Mouse (Mus musculus): ENCODE measurements around the gene Mfap1b.

DNA sequence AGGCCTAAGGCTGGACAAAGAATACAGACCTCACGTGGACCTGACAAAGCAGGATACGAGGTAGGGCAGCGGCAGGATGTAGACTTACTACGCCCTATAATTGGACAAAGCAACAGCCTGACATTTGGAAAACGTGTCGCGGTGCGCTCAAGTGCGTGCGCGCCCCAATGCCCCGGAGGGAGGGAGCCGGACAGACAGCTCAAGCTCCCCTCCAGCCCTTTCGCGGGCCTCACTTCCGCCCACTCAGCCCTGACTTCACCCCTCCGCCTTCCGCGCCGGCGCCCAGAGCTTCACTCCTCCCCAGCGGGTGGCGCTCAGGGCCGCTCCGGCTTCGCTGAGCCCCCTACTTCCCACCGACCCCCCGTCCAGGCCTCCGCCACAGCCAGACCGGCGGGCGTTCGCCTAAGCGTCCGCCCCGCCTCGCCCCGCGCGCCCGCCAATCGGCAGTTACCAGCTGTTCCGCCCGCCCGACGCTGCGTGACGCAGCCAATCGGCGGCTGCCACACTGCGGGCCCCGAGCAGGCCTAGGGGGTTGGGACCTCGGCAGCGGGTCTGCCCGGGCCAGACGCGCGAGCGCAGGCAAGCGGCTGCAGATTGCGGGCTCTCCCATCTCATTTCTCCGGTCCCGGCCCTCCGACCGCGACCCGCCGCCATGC, 60.4 kb downstream of the Mfap1b start, which contains the start of the genes Pdia3 and Catsper2:
- TF ChIP-seq TCF12 (IDR thresholded peaks at IDR 0.05; ENCODE audit: insufficient read depth, poor library complexity, severe bottlenecking), result no peak
- TF ChIP-seq POLR2A (IDR thresholded peaks at IDR 0.05; ENCODE audit: insufficient read length, low read depth), result peak; percentile 85
